Mouse (Mus musculus) MEL-GATA-1-ER (cell line): ENCODE data around the gene Tkt.
A peak's percentile ranks its signal among the peaks of the same experiment; 100 is the strongest.

ENCODE experiments used
- DNase-seq: peaks from one replicate; pipeline ENCODE4 v3.0.0-alpha.2; 2012; ENCODE audit warnings: low read depth; ENCODE audit errors: extremely low read depth

The Tkt gene

DNA sequence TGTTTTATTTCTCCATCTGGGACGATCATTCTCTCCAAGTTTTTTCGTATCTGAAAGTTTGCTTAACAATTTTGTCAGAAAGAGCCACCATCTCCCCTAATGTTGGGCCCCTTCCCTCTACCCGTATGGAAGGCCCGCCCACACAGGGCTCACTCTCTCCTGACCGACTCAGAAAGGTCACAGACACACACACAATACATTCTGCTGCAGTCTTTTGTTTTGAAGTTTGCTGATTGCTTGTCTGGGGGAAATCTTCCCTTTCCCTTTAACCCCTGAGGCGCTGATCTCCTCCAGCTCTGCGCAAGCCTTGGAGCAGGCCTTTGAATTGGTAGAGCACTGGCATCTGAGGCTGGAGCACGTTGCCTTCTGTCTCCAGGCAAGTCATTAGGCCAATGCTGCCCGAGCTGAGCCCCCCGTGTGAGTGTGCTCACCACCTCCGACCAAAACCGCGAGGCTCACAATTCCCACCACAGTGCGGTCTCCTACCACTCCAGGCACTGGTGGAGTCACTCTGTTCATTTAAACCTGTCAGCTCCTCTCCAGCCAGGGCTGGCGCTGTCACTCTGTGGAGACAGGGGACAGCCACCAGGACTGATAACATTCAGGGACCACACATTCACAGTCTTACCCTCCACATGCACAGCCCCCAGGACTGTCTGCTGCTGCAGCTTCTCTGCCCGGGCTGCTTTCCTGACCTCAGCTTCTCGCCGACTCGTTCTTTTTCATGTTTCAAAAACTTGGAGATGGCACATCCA lies 36.5 kb downstream of the Tkt start:
- no peak for DNase-seq

DNA sequence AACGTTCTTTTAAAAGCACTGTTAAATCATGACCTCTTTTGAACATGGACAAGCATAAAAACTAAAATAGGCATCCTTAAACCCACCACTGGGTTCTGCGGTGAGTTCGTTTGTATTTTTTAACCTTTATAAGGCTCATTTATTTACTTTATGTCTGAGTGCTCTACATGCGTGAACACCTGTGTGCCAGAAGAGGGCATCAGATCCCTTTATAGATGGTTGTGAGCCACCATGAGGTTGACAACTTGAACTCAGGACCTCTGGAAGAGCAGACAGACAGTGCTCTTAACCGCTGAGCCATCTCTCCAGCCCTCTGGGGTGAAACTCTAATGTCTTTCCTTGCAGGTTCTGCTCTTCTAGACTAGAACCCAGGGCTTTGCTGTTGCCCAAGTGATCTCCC lies 37.2 kb downstream of the Tkt start:
- no peak for DNase-seq

DNA sequence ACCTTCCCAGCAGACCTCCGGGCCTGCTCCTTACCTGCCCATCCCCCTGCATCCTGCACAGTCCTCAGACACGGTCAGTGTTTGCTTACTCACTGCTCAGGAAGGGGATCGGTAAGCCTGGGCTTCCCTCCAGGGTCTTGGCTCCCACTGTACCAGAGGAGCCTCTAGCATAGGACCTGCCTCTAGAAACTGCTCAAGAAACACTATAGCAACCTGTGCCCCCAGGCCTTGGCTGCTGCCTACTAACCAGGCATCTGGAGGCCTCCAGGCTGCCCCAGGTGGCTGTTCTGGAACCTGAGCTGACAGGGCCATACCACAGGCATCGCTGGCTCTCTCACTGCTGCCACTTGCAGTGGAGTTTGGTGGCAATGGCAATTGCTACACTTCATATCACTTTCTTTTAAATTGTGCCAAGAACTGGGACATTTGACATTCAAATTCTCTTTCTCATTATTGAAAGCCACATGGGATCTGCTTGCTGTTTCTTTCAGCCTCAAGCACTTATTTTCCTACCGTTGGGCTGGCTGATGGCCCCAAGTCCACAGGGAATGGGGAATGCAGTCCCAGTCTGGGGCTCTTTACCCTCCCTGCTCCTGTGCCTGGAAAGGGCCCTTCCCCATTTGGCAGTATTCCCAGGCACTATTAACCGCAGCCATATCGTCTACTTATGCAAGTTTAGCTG lies 38.8 kb downstream of the Tkt start:
- no peak for DNase-seq

DNA sequence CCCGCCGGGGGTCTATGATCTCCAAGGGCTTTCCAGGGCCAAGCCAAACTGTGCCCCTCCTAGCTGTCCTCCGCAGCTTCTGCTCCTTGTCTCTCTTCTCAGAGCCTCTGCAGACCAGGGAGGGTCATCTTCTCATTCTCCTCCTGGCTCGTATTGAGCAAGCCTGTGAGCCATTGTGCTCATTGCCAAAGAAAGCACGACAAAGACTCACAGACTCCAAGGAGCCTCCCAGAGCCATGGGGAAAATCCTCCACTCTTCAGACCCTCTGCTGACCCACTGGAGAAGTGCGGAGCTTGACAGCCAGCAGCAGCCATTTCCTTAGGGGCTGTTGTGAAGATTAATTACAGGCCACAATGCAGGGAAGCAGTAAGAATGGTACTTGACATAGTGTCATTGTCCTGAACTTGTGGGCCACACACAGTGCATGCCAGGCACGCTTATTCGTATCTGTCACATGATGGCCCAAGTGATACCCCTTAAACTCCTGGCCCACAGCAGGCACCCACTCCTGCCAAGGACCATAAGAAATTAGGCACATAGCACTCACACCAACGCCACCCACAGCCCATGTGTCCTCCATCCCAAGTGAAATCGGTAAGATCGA lies 42.0 kb downstream of the Tkt start:
- no peak for DNase-seq

DNA sequence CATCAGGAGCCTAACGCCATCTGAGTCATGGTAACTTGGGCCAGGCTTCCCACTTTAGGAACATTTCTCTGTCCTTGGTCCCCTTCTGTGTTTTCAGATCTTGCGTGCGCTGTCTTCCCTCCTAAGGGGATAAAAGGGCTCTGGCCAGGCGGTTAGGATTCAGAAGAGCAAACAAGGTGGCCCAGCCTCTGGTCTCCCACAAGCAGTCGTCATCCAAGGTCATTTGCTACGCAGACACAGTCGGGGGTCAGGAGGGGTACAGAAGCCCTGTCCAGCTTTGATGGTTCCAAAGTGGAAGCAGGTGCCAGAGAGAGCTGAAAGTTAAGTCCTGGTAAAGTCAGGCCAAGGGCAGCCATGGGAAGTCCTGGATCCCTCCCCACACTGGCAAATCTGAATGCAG lies 42.8 kb downstream of the Tkt start:
- no peak for DNase-seq

DNA sequence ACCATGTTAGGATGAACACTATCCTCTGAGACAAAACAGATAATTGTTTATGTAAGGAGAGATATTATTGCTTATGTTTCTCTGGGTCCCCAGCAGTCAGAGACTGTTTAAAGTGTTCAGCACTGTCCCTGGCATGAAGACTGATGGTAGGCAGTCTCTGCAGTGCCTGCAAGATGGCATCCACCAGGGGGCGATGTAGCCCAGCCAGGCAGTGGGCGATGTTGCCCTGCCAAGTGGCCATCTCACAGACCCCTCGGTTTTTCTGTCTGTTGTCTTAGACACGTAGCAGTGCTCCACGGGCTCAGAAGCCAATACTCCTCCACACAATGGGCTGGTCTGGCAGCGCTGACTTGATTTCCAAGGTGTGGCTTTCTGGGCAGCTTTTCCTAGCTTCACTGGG lies 43.3 kb downstream of the Tkt start:
- peak; percentile 39 for DNase-seq

DNA sequence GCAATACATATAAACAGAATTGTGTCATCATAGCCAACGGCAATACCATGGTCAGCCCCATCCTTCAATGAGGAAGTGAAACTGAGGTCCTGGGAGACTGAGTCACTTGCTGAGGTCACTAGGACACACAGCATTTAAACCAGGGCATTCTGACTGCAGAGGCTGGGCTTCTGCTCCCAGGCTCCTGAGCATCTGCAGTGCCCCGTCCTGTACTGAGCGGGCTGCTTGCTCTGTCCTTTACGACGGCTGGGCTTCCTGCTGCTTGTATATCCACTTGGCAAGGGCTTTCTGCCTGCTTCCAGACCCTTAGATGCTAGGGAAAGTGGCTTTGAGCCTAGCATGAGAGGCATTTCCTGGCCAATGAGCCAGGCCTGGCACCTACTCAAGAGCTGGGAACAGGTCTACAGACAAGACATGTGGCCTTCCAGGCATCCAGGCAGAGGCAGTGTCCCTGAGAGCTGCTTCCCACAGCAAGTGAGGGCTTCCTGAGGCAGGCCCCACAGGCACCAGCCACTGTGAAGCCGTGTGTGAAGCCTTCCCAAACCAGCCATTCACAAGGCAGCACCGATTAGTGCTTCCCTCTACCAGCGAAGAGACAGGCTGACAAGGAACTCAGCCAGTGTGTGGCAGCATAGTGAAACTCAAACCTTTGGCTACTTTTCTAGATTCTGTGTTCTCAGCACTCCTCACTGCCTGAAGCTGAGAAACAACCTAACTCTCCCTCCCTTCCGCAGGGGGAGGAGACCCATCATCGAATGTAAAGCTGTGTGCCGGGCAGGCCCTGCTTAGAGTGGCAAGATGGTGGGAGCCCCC lies 45.3 kb downstream of the Tkt start:
- no peak for DNase-seq

DNA sequence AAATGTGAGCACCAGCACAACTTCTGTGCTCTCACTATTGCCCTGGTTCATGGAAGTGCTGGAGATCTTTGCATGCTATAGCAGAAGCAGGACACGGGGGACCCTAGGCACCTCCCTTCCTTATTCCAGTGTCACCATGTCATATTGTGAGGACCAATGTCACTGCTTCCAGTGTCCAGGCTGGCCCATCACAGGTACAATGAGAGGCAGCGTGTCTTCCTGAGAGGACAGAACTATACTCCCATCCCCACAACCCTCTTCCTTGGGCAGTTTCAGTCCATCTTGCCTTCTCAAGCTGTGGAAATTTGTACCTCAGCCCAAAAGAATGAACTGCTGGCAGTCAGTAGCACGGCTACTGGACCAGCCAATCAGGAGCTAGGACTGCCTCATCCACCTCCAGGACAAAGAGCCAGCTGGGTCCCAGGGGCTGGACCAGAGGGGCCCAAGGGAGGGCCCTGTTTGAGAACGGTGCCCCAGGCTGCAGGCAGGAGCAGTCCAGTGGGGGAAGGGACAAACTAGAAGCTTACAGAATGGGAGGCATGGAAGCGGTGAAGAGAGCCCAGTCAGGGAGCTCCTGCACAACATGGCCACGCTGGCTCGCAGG lies 46.0 kb downstream of the Tkt start:
- no peak for DNase-seq

DNA sequence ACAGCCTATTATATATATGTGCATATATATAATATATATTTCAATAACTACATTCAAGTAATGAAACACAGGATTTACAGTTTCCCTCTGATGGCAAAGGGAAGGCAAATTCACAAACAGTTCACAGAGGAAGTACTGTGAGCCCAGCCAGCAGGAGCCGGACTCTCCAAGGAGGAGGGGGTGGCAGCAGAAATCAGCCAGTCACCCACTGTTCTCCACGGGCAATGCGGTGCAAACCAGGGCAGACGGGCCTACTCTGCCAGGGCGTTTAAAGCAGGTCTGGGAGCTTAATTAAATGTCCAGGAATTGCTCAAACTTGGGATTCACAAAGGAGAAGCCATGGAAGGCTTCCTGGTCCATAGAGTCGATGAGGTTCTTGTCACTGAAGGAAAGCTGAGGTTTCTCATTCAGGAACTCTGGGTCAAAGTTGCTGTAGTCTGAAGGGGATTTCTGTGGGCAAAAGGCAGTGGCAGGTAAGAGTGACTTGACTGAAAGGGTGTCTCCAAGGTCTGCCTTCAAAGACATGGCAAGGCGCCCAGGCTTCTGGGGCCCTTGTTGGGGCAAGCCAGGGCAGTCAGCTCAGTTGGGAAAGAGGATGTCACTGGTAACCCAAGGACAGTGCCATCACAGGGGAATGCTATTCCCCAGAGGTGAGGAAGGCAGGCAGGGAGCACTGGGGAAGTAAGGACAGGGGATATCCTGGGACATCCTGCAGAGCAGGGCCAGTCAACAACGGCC lies 47.6 kb downstream of the Tkt start:
- no peak for DNase-seq

DNA sequence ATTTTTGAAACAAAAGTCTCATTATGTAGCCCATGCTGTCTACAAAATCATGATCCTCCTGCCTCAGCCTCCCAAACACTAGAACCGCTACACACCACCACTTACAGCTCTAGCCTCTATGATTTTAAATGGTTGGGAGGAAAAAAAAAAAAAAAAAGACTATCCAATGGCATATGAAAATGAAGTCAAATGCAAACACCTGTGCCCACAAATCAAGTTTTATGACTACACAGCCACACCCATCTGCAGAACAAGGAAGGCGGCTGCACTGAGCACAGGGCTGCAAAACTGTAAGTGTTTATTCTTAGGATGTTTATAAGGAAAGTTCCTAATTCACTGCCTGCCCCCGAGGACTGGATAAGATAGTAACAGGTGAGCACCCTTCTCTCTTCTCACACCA lies 48.2 kb downstream of the Tkt start:
- DNase-seq: no peak

DNA sequence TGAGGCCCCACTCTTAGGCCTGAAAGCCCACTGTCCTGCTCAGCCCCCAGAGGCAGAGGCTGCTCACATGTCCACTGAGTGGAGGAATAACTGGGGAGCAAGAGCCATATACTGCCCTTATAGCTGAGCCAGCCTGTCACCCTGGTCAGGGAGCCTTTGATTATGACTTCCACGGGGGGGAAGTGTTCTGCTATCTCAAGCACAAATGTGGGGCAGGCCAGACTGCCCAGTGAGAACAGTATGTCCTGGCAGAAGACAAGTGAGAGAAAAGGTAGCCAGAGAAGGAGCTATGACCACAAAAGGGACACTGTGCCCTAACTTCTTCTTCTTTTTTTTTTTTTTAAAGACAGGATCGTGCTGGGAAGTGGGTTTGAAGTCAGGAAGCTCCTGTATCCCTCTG lies 49.0 kb downstream of the Tkt start:
- DNase-seq: no peak

DNA sequence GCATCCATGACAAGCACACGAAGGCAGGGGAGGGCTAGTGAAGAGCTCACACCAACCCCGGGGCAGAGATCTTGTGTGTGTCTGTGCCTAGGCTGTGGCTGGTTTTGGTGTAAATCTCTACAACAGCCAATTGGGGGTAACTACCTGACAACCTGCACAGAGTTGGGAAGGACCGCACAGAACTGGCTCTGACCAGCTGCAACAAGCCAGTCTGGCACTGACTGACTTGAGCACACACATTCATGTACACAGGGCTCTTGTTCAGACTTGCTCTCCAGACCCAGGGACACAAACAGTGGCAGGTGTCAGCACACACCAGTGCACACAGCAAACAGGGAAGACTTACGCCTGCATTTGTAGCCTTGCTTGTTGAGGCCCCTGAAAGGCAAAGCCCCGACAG lies 58.7 kb downstream of the Tkt start:
- no peak for DNase-seq

DNA sequence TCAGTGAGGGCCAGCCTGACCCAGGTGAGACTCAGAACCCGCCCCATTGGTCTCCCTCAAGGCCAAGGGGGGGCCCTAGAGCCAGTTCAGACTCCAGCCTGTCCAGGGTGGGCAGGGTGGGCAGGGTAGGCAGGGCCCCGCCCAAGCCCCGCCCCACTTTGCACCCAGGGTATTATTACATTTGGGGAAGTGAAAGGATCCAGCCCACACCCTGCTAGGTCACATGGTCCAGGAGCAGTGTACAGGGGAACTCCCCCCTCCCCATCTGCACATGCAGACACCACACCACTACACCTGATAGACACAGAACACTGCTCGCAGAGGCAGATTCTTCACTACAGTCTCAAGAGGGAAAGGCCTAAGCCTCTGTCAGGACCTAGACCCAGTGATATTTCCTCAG lies 59.5 kb downstream of the Tkt start:
- DNase-seq: peak; percentile 25

DNA sequence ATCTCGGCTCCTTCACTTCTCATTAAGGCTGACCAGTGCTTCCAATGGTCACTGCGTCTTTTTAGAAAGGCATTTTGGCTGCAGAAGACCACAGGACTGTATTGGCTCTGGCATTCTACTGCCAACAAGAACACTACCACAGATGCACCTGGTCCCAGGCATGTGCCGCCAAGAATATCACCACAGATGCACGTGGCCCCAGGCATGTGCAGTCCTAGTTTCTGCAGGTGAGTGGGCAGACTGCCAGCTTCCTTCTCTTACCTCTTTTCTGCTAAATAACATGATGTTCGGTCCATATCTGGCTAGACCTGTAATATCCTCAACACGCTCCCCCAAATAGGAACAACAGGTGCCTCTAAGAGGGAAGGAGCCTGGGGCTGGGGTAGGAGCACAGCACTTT lies 60.0 kb downstream of the Tkt start:
- DNase-seq: no peak

DNA sequence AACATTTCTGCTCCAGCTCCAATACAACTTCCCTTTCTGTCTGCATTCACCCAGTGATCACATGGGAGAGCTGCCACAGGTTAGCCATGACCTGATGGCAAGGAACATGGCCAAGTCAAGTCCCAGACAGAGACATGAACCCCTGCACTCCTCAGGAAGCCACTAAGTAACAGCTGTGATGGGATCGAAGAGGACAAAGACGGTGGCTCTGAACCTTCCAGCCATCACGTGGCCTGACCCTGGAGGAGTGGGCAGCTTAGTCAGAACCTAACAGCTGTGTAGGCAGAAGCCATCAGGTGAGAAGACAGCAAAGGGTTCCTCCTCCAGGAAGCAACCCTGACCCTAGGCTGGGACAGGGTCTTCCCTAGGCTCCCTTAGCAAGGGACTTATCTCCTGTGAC lies 61.3 kb downstream of the Tkt start:
- DNase-seq: no peak

DNA sequence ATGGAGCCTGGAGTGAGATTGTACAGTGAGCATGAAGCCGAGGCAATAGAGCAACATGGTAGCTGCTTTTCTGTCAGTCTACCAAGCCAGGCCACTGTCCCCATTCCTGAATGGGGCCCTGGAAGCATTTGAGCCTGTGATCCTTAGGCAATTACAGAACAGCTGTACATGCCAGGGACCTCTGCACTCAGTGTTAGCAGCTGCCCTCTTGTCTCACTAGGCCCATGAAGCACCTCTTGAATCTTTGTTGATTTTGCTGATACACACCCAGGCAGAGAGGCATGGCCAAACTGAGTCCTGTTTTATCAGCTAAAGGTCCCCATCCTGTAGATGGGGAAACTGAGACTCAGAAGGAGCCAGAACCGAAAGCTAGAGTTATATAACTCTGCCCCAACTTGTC lies 62.1 kb downstream of the Tkt start:
- DNase-seq: no peak

DNA sequence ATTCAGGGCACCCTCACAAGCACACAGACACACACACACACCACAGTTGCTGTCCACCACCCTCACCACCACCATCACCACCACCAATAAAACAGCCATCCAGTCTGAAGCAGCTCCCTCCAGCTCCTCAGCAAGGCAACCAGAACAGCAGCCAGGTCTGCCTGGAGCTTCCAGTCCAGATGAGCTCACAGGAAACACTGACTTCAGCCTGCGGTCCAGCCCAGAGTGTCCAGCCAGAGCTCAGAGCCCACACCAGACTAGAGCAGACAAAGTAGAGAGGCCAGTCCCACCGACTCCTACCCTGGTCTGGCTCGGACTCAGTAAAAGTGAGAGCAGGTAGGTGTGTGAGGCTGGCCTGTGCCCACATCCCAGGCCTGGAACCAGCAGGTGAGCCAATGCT lies 62.8 kb downstream of the Tkt start:
- no peak for DNase-seq

DNA sequence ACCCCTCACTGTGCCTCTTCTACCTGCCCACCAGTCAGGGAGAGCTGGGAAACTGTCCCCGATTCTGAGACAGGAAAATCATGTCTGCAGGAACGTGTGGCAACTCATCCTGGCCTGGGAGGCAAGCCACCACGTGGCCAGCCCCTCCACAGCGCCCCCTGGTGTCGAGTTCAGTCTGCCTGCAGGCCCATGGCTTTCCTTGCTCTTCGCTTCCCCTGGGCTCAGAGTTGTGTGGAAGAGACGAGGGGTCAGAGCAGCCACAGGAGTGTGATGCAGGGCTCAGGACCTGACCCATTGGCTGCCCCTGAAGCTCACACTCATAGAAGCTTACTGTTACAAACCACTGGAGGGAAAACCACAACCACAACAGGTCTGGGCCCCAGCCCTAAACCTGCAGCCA lies 64.4 kb downstream of the Tkt start:
- DNase-seq: peak; percentile 19

DNA sequence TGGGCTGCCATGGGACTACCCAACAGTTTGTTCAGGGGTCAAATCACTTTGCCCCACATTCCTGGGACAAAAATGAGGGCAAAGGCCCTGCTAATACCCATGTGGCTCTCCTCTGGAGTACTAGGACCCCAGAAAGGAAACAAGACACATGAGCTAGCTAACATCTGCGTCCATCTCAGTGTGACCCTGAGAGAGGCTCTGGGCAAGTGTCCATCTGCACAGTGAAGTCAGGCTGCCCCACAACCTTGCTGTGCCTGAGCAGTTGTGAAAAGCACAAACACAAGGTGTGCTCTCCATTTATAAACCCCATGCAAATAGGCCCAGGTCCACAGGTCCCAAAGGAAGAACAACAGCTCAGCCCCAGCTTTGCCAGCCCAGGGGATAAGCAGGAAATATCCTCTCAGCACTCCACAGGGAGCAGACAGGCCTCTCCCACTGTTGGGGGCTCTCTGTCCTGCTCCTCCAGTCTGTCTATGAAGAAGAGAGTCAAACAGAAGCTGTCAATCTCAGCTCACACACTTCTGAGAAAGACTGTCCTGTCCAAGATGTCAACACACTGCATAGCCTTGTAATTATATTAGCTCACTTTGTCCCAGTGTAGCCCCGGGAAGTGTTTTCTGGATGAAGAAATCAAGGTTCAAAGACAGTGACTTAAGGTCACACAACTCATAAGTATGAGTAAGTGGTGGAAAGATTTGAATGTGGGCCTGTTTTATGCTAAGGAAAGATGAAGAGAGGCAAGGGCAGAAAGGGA lies 65.0 kb downstream of the Tkt start:
- DNase-seq: no peak

DNA sequence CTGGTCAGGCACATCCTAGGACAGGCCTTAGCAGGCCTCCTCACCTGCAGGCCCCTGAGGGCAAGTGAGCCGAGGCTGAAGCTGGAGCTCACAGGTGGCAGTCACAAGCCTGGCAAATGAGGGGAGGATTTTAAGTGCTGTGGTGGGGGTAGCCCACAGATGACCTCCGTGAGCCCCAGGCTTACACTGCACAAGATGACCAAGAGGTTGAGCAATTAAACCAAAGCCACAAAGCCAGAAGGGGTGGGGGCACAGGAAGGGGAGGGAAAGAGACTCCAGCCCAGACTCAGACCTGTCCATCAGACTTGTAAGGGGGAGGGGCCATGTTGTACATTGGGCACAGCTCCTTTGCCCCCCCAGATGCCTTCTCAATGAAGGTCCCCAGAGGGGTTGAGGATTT lies 68.6 kb downstream of the Tkt start:
- DNase-seq: no peak
